Mouse (Mus musculus) stomach, postnatal 0 days (tissue): ENCODE data around the gene Mchr1.
A peak's percentile ranks its signal among the peaks of the same experiment; 100 is the strongest.

ENCODE experiments used
- CTCF ChIP-seq: IDR thresholded peaks from 2 replicates; pipeline ENCODE4 v1.5.1; 2016; ENCODE audit warnings: antibody characterized with exemption, low read depth, mild to moderate bottlenecking, moderate library complexity
- EP300 ChIP-seq: optimal IDR thresholded peaks from 2 replicates; pipeline ENCODE3; 2016; ENCODE audit warnings: antibody characterized with exemption

DNA sequence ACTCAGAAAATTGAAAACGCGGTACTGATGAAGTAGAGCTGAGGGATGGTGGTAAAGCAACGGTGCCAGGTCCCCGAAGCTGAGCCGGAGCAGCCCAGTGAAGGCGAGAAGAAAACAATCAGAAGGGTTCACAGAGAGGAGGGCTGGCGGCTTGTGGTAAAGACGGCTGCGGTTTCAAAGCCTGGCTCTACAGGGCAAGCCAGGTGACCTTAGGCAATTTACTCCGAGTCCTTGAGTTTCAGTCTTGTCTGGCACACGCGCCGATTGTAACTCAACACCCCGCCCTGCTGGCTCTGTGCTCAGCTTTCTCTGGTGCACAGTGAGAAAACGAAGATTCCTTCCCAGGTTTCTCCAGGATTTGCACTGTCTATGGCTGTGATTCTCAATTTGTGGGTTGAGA, 22.3 kb upstream of the Mchr1 start:
- TF ChIP-seq CTCF, result peak; percentile 13; the same call in 1 of the 2 replicates
- no peak for TF ChIP-seq EP300
